Mouse (Mus musculus): ENCODE results near the gene Pkn2. TPM values are rescaled to one million over a fixed set of nuclear protein-coding genes. Genes with fewer than 3 reads are reported as not detected.

The Pkn2 gene
- total RNA-seq, 2 experiments from 2014 or later, result 38.6 to 39.5 TPM

DNA sequence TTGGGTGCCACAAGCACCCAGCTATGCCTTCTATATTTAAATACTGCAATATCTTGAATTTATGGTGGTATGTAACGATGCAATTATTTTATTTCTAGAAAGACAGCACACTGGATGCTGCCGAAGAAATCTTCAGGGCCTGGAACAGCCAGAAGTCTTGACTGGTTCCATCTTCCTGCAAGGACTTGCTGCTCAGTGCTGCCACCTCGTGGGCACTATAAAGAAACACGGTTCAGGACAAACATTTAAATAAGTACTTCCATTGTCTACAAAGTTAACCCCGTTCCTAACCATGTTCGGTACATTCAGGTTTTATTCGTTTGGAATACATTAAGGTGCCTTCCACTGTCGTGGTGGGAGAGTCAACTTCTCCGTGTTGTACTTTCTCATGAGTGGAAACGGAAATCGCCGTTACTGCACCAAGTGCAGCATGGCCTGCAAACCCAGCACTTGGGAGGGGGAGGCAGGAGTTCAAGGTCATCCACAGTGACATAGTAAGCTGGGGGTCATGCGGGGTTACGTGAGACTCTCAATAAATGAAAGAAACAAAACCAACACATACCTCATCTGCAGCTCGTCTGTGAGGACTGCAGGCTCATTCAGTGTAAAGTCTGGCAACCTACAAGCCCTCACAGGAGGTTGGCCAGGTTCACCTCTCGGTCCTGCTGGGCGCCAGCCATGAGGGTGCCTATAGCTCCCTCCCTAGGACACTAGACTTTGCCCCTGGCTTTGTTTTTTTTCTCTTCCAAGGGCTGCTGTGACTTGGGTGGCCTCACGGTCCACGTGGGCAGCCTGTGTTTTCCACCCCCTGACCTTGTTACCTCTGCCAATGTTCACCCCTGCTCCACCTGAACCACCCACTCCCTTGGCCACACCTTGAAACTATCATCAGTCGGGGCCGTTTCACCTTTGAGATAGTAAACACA, 137.6 kb downstream of the Pkn2 start:
- DNase-seq, result peak; percentile 18 to 45

Other genes starting within 250 kb of the Pkn2 start
- gene Kyat3, start 181.0 kb downstream of the Pkn2 start, total RNA-seq (2021), result 10 to 100 TPM; 33.4 to 37.8 TPM
- gene Gtf2b, start 117.0 kb downstream of the Pkn2 start, total RNA-seq (2021), result 10 to 100 TPM; 23.3 to 23.7 TPM